Mouse (Mus musculus) G1E (cell line): ENCODE data around the gene Fezf2. TPM values are rescaled to one million over a fixed set of nuclear protein-coding genes. Genes with fewer than 3 reads are reported as not detected.

Experiments used
- ATAC-seq: 2 replicates; pipeline ENCODE4 v1.8.0; 2016; ENCODE audit warnings: mild to moderate bottlenecking; ENCODE audit not compliant: insufficient number of reproducible peaks, poor library complexity, low FRiP score, severe bottlenecking; ENCODE audit errors: extremely low read depth
- DNase-seq: peaks from one replicate; pipeline ENCODE4 v3.0.0; 2012; ENCODE audit warnings: low spot score
- H3K27me3 ChIP-seq: 2 replicates; pipeline ENCODE4 v1.6.1; 2012; ENCODE audit warnings: mild to moderate bottlenecking, low read length, inconsistent platforms; ENCODE audit not compliant: insufficient read depth
- H3K36me3 ChIP-seq: replicated peaks from 2 replicates; pipeline ENCODE3; 2012; ENCODE audit warnings: mild to moderate bottlenecking, inconsistent platforms
- H3K4me1 ChIP-seq: 2 replicates; pipeline ENCODE4 v1.6.1; 2012; ENCODE audit warnings: low read depth, low read length, inconsistent platforms, mixed read lengths; ENCODE audit not compliant: insufficient read depth
- H3K4me3 ChIP-seq: 2 replicates; pipeline ENCODE4 v1.5.1; 2012; ENCODE audit warnings: low read depth, mild to moderate bottlenecking, inconsistent platforms, low read length, moderate library complexity, mixed read lengths
- H3K9me3 ChIP-seq: replicated peaks from 2 replicates; pipeline ENCODE4 v1.6.1; 2012; ENCODE audit warnings: inconsistent platforms
- CTCF ChIP-seq: IDR thresholded peaks from 2 replicates; pipeline ENCODE4 v1.5.1; 2012; ENCODE audit warnings: low read depth, low read length, inconsistent platforms, mixed read lengths
- GATA1 ChIP-seq: IDR thresholded peaks from 2 replicates; pipeline ENCODE4 v1.6.1; 2012; ENCODE audit warnings: borderline replicate concordance, low read length, inconsistent platforms, mixed read lengths
- GATA2 ChIP-seq: IDR thresholded peaks from 2 replicates; pipeline ENCODE4 v1.6.1; 2012; ENCODE audit warnings: low read depth, low read length, inconsistent platforms, borderline replicate concordance
- POLR2AphosphoS5 ChIP-seq: IDR thresholded peaks from 2 replicates; pipeline ENCODE4 v1.6.1; 2012; ENCODE audit warnings: low read depth, low read length, inconsistent platforms; ENCODE audit not compliant: insufficient replicate concordance
- TAL1 ChIP-seq: conservative IDR thresholded peaks from 2 replicates; pipeline ENCODE4 v1.6.1; 2012; ENCODE audit warnings: low read depth, low read length, inconsistent platforms, mixed read lengths
- polyA plus RNA-seq: library from polyadenylated mRNA; stranded (reverse); fragments of >175 nt; gene quantifications from 2 replicates; pipeline ENCODE4 v1.2.3, GENCODE M21; 2012
- total RNA-seq, 2 experiments: library from RNA; stranded (forward) in 1 of 2; stranded (reverse) in 1 of 2; fragments of 200-1000 nt in 1 of 2; fragments of >200 nt in 1 of 2; fragmentation: Nextera tagmentation in 1 of 2; gene quantifications; 2 replicates each; pipeline ENCODE4 v1.2.3; 2014 to 2017

Fezf2 gene
- total and polyA plus RNA-seq, 3 experiments = 0.11 TPM; not detected in 2

DNA sequence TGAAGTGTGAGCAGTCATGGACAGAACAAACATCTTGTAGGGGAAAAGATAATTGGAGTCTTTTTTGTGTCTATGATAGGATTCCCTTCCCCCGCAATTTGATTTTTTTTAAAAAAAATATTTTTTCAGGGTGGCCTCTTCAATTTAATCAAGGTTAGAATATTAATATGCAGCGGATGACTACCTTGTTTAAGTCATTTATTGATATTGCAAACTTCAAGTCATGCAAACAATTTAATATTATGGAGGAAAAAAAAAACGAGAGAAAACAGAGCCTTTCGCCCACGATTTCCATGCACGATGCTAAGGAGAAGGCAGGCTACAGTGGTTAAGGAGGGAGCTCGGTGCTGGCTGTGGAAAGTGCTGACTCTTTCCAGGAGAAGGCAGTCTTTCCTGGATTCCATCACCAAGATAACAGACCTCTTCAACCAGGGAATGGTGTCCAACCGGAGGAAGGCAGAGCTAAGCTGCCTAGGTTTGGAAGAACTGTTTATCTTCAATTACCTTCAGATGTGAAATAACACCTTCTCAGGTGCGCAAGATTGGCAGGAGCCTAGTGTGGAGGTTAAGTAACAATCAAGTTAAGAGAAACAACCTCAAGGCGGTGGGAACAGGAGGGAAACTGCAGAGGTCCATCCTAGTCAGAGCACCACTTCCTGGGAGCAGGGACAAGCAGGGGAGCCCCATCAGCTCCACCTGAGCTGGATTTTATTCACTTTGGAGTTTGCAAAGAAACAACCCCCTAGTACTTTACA is 9.0 kb downstream of the Fezf2 start:
- Histone ChIP-seq H3K36me3 (no peaks in the 10 kb centered on the region), H3K4me3 (no peak overlapping the region), H3K27me3 (peaks cover 8% of the 10 kb centered on the region; the same call in 1 of the 2 replicates), H3K4me1 (no peaks in the 10 kb centered on the region), H3K9me3 (peaks cover 12% of the 10 kb centered on the region)
- no peak for TF ChIP-seq CTCF
- TF ChIP-seq GATA1 = no peak
- no peak for TF ChIP-seq GATA2
- no peak for TF ChIP-seq POLR2AphosphoS5
- TF ChIP-seq TAL1 = no peak
- DNase-seq = no peak
- no peak for ATAC-seq

DNA sequence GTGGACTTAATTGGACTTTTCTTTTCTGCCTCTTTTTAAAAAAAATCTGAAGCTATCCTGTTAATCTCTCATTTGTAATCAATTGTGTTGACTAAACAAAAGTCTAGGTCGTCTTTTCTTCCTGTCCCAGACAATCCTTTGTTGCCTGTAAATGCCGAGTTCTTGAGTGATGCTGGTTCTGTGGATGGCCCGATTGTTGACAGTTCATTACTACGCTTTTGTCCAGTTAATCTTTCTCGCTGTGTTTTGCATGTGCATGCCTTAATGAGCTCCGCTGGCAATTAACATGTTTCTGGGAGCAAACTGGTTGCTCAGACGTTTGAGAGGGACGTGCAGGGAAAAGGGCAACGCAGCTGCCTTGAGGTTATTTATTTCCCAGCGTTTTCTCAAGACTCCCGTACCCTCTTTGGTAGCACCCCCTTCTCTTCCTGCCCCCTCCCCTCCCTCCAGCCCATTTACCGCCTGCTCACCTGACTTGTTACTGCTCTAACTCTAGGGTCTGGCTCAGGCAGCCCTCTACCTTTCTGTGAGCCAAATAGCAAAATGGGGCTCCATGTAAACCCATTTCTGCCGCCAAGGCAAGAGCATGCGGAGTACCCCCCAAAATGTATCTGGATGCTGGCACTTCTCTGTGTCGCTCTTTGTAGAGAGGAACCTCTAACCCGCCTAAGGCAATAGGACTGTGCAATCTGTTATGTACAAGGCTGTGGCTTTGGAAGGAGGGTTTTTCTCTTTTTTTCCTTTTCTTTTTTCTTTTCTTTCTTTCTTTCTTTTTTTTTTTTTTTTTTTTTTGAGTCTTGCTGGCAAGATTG is 9.8 kb downstream of the Fezf2 start:
- TF ChIP-seq GATA2 (no peak), GATA1 (no peak), TAL1 (no peak), POLR2AphosphoS5 (no peak), CTCF (no peak)
- peaks cover 5% of the 10 kb centered on the region; the same call in 1 of the 2 replicates for H3K27me3 ChIP-seq
- no peaks in the 10 kb centered on the region for H3K36me3 ChIP-seq
- ATAC-seq (no peak), DNase-seq (no peak)
- peaks cover 5% of the 10 kb centered on the region; the same call in 1 of the 2 replicates for H3K9me3 ChIP-seq
- H3K4me1 ChIP-seq = no peaks in the 10 kb centered on the region
- no peak overlapping the region for H3K4me3 ChIP-seq

DNA sequence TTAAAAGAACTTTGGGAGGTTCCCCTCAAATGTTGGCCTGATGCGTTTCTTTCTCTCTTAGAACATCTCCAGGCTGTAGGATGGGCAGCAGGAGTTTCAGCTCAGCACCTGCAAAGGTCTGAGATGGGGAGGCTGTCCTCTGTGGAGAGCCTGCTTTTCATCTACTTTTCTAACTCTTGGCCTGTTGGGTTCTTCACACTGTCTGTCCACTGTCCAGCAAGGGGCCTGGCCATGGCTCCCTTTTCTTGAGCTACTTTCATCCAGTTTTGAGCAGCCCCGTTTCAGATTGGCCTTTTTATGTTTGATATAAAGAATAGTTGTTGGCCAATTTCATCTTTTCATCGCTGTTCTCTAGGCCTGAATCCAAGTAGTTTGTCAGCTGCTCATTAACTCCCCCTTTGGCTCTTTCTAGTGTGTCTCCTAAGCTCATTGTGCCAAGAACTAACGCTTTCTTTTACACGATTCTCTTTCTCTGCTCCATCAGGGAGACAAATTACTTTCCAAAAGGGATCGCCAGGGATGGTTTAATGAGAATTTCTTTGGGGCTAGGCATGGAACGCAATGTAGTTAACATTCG is 10.5 kb downstream of the Fezf2 start:
- Histone ChIP-seq H3K4me3 (no peak overlapping the region), H3K9me3 (peaks cover 3% of the 10 kb centered on the region; the same call in 1 of the 2 replicates), H3K36me3 (no peaks in the 10 kb centered on the region), H3K4me1 (no peaks in the 10 kb centered on the region), H3K27me3 (0 out of 2 replicates have a peak, but pooled peaks cover 2% of the 10 kb centered on the region)
- no peak for ATAC-seq
- no peak for TF ChIP-seq CTCF
- DNase-seq = no peak

DNA sequence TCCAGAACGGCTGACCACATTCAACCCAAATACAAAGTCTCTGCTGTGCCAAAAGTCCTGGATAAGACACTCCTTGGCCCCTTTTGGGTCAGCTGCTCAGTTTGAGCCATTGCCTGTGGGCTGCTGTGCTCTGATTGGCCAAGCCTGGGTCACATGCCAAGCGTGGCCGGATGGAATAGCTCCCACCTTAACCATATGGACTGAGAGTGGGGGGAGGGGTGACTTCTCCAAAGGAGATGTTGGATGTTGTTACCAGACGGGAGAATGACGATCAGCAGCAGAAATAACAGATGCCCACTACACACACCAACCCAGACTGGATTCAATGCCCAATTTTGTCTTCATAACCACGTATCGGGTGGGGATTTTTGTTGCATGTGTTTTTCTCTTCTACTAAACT is 13.1 kb downstream of the Fezf2 start:
- ATAC-seq (no peak), DNase-seq (no peak)
- Histone ChIP-seq H3K36me3 (no peaks in the 10 kb centered on the region), H3K4me1 (no peaks in the 10 kb centered on the region), H3K4me3 (no peak overlapping the region), H3K9me3 (no peaks in the 10 kb centered on the region), H3K27me3 (no peaks in the 10 kb centered on the region)
- no peak for TF ChIP-seq CTCF
- TF ChIP-seq GATA2 = no peak
- TF ChIP-seq TAL1 = no peak
- TF ChIP-seq POLR2AphosphoS5 = no peak
- TF ChIP-seq GATA1 = no peak

- TF ChIP-seq GATA1 = no peak
- no peak for TF ChIP-seq POLR2AphosphoS5
- no peak overlapping the region for H3K4me3 ChIP-seq
- DNase-seq (no peak), ATAC-seq (no peak)
- no peaks in the 10 kb centered on the region for H3K4me1 ChIP-seq
- no peaks in the 10 kb centered on the region for H3K9me3 ChIP-seq
- no peaks in the 10 kb centered on the region for H3K27me3 ChIP-seq
- H3K36me3 ChIP-seq = no peaks in the 10 kb centered on the region
Measured at GRCm38 (mm10) chr14:12333622-12334021, 14.4 kb downstream of the Fezf2 start.

DNA sequence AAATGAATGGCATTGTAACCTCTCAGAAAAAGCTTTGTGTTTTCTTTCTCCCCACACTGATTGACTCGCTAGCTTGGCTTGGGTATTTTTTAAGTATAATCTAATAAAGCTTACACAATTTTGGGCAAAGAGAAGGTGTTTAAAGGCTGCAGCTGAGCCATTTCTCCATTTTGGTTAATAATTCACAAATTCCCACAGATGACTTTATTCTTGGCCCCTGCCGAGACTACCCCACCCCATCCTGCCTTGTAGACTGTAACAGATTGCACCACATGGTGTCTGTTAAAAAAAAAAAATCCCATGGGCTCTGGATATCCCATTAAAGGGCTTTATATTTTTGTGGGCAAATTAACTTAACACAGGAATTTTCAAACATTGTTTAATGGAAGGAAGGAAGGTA is 44.9 kb downstream of the Fezf2 start:
- Histone ChIP-seq H3K36me3 (peaks cover 37% of the 10 kb centered on the region), H3K9me3 (no peaks in the 10 kb centered on the region), H3K4me3 (no peak overlapping the region), H3K27me3 (no peaks in the 10 kb centered on the region), H3K4me1 (no peaks in the 10 kb centered on the region)
- TF ChIP-seq TAL1 (no peak), CTCF (no peak), POLR2AphosphoS5 (no peak), GATA1 (no peak), GATA2 (no peak)
- ATAC-seq = no peak
- DNase-seq = no peak
